Mouse (Mus musculus) heart, embryonic 14.5 days (tissue): ENCODE results near the gene Hbb-y. TPM values are rescaled to one million over a fixed set of nuclear protein-coding genes. Genes with fewer than 3 reads are reported as not detected.
"Not testable (repeated sequence)": the region's sequence is repeated elsewhere in the genome, so short reads cannot be mapped to it uniquely, and the experiment has no call there.

Source experiments
- ATAC-seq: fragments of 200-750 bp; cut with Nextera tagmentation; 2 replicates; pipeline ENCODE4 v1.8.0; 2017; ENCODE audit warnings: low read depth, moderate TSS enrichment; ENCODE audit not compliant: insufficient number of reproducible peaks, insufficient read depth, low FRiP score
- H3K27ac ChIP-seq, 2 experiments: fragments of 200-500 bp in 1 of 2; fragments of 300-500 bp in 1 of 2; sonication (generic) in 1 of 2; replicated peaks in 1 of 2; 2 replicates each; pipeline ENCODE4 v1.5.1; 2012 to 2014; ENCODE audit warnings: low read depth in 2 of 2, low read length in 2 of 2, control low read depth in 1 of 2, mild to moderate bottlenecking in 1 of 2, mixed read lengths in 1 of 2; ENCODE audit not compliant: control insufficient read depth in 1 of 2, insufficient read depth in 1 of 2
- H3K27me3 ChIP-seq: fragments of 300-500 bp; sonication (generic); 2 replicates; pipeline ENCODE4 v1.6.1; 2014; ENCODE audit warnings: mild to moderate bottlenecking, low read length, control low read depth; ENCODE audit not compliant: control insufficient read depth, insufficient read depth
- H3K36me3 ChIP-seq: fragments of 300-500 bp; sonication (generic); 2 replicates; pipeline ENCODE4 v1.6.1; 2014; ENCODE audit warnings: mild to moderate bottlenecking, control low read depth, low read length, mixed read lengths; ENCODE audit not compliant: control insufficient read depth, insufficient read depth
- H3K4me1 ChIP-seq, 2 experiments: fragments of 200-500 bp in 1 of 2; fragments of 300-500 bp in 1 of 2; sonication (generic) in 1 of 2; 2 replicates each; pipeline ENCODE4 v1.6.1; 2012 to 2014; ENCODE audit warnings: low read length in 2 of 2, control low read depth in 1 of 2, mixed read lengths in 1 of 2; ENCODE audit not compliant: control insufficient read depth in 2 of 2, insufficient read depth in 2 of 2
- H3K4me2 ChIP-seq: fragments of 300-500 bp; sonication (generic); 2 replicates; pipeline ENCODE4 v1.6.1; 2014; ENCODE audit warnings: mild to moderate bottlenecking, low read length
- H3K4me3 ChIP-seq, 2 experiments: fragments of 200-500 bp in 1 of 2; fragments of 300-500 bp in 1 of 2; sonication (generic) in 1 of 2; 2 replicates each; pipeline ENCODE4 v1.5.1; 2012 to 2014; ENCODE audit warnings: low read length in 2 of 2, mild to moderate bottlenecking in 2 of 2, control low read depth in 1 of 2, low read depth in 1 of 2, moderate library complexity in 1 of 2; ENCODE audit not compliant: control insufficient read depth in 1 of 2, insufficient read depth in 1 of 2
- H3K9ac ChIP-seq: fragments of 300-500 bp; sonication (generic); 2 replicates; pipeline ENCODE4 v1.6.1; 2014; ENCODE audit warnings: mild to moderate bottlenecking, low read length
- H3K9me3 ChIP-seq: fragments of 300-500 bp; sonication (generic); 2 replicates; pipeline ENCODE4 v1.6.1; 2016; ENCODE audit warnings: low read length, control low read depth; ENCODE audit not compliant: control insufficient read depth
- WGBS: fragments of 180-500 bp; shearing (Covaris S2); extraction: QIAGEN DNeasy Blood & Tissue Kit; methylation state at CpG from one replicate; pipeline ENCODE4 v1.1.7; 2014; 5-methylcytosine and 5-hydroxymethylcytosine counted together
- polyA plus RNA-seq: library from polyadenylated mRNA; unstranded; fragments of >200 nt; fragmentation: Nextera tagmentation; extraction: Ambion mirVana; gene quantifications from 2 replicates; pipeline ENCODE4 v1.2.1, GENCODE M21; 2014

Gene Hbb-y
- polyA plus RNA-seq, 1 experiment from 2014 or later, result 2,227 TPM

- H3K4me3 ChIP-seq, H3K9me3 ChIP-seq, H3K4me1 ChIP-seq, H3K27ac ChIP-seq, H3K9ac ChIP-seq, ATAC-seq, H3K36me3 ChIP-seq, H3K4me2 ChIP-seq, H3K27me3 ChIP-seq: not testable (repeated sequence)
- WGBS, result no CpG with 5 or more reads among the region's 2 CpGs
Observed at GRCm38 (mm10) chr7:103827139-103827538, 25.9 kb downstream of the Hbb-y start.

- Histone ChIP-seq H3K4me1 (no peaks in the 10 kb centered on the region), H3K9me3 (no peaks in the 10 kb centered on the region), H3K36me3 (no peaks in the 10 kb centered on the region), H3K9ac (no peak overlapping the region), H3K27me3 (no peaks in the 10 kb centered on the region), H3K27ac (no peak overlapping the region), H3K4me2 (no peak overlapping the region), H3K4me3 (no peak overlapping the region)
- WGBS, result 49% methylated on average over 3 of the region's 3 CpGs
- no peak for ATAC-seq
Observed at GRCm38 (mm10) chr7:103826255-103826887, 26.6 kb downstream of the Hbb-y start.

- Histone ChIP-seq H3K4me2 (no peak overlapping the region), H3K27me3 (no peaks in the 10 kb centered on the region), H3K4me1 (no peaks in the 10 kb centered on the region), H3K4me3 (no peak overlapping the region), H3K27ac (no peak overlapping the region), H3K9me3 (no peaks in the 10 kb centered on the region), H3K36me3 (no peaks in the 10 kb centered on the region), H3K9ac (no peak overlapping the region)
- ATAC-seq, result no peak
- 86% methylated on average over 3 of the region's 3 CpGs for WGBS
Observed at GRCm38 (mm10) chr7:103825536-103826254, 27.3 kb downstream of the Hbb-y start.

- Histone ChIP-seq H3K27ac (no peak overlapping the region), H3K4me2 (no peak overlapping the region), H3K4me3 (no peak overlapping the region), H3K9me3 (no peaks in the 10 kb centered on the region), H3K9ac (no peak overlapping the region), H3K27me3 (no peaks in the 10 kb centered on the region), H3K4me1 (no peaks in the 10 kb centered on the region), H3K36me3 (no peaks in the 10 kb centered on the region)
- 82% methylated on average over 2 of the region's 2 CpGs for WGBS
- no peak for ATAC-seq
Observed at GRCm38 (mm10) chr7:103824597-103824996, 28.4 kb downstream of the Hbb-y start.

GRCm38 (mm10) chr7:103815085-103815484 is 37.9 kb downstream of the Hbb-y start:
- not testable (repeated sequence) for H3K4me1 ChIP-seq, H3K9ac ChIP-seq, H3K36me3 ChIP-seq, H3K4me2 ChIP-seq, H3K27me3 ChIP-seq, H3K27ac ChIP-seq, ATAC-seq, H3K9me3 ChIP-seq, H3K4me3 ChIP-seq
- WGBS, result 80% methylated on average over 1 of the region's 2 CpGs

GRCm38 (mm10) chr7:103813766-103814165 is 39.2 kb downstream of the Hbb-y start, which contains the start of gene Hbb-bt:
Gene Hbb-bt (minus strand): TSS chr7:103813996.
- H3K4me3 ChIP-seq, result no peak within 1 kb of the TSS
- WGBS, result 75% methylated on average over 3 of the region's 3 CpGs

GRCm38 (mm10) chr7:103813152-103813551 is 39.9 kb downstream of the Hbb-y start:
- not testable (repeated sequence) for H3K27ac ChIP-seq, ATAC-seq, H3K27me3 ChIP-seq, H3K9ac ChIP-seq, H3K9me3 ChIP-seq, H3K4me1 ChIP-seq, H3K36me3 ChIP-seq, H3K4me2 ChIP-seq, H3K4me3 ChIP-seq
- WGBS, result no CpG with 5 or more reads among the region's 3 CpGs

More at GRCm38 (mm10) chr7:103813766-103814165, 39.2 kb downstream of the Hbb-y start, which contains the start of gene Hbb-bt:
- H3K36me3 ChIP-seq, result no peaks in the 10 kb centered on the region
- no peaks in the 10 kb centered on the region for H3K4me1 ChIP-seq
- H3K9ac ChIP-seq, result no peak within 1 kb of the TSS
- H3K9me3 ChIP-seq, result no peaks in the 10 kb centered on the region
- no peak for ATAC-seq
- H3K27ac ChIP-seq, result no peak within 1 kb of the TSS
- no peaks in the 10 kb centered on the region for H3K27me3 ChIP-seq
- no peak within 1 kb of the TSS for H3K4me2 ChIP-seq
